24 mouse cellular contexts compared by ENCODE assay signal in genomic region chr5:62473412-62473811, GRCm38 (mm10).
DNase-seq lines count a peak whose midpoint lies in the region; ATAC-seq lines count a peak whose summit lies in the region.
"Had no signal": no experiment of that assay in that cellular context is flagged by ENCODE, and none has a peak within 500 bp of the region (broad histone marks: within the 10 kb centered on the region; RNA-seq: fewer than 3 reads in every experiment).

No protein-coding gene starts in this region.

- no peak overlapping the region for H3K4me2 ChIP-seq in kidney, embryonic 14.5 days (replicated peaks; ENCODE audit: low read depth, low read length)
- H3K4me2 ChIP-seq: embryonic facial prominence, embryonic 13.5 days; embryonic facial prominence, embryonic 15.5 days; forebrain, embryonic 12.5 days had no signal

- no peaks in the 10 kb centered on the region for H3K9me3 ChIP-seq in kidney, embryonic 14.5 days (ENCODE audit: control insufficient read depth, low read length)
- H3K9me3 ChIP-seq: embryonic facial prominence, embryonic 13.5 days; embryonic facial prominence, embryonic 15.5 days; forebrain, embryonic 10.5 days; forebrain, embryonic 12.5 days; G1E had no signal

- H3K36me3 ChIP-seq in kidney, embryonic 14.5 days (ENCODE audit: control insufficient read depth, insufficient read depth, low read length) = no peaks in the 10 kb centered on the region
- H3K36me3 ChIP-seq: embryonic facial prominence, embryonic 13.5 days; embryonic facial prominence, embryonic 15.5 days; forebrain, embryonic 10.5 days; forebrain, embryonic 12.5 days; G1E had no signal

- peak; percentile 1 for DNase-seq in brain, adult 2 months (ENCODE audit: low read depth, low spot score)
- DNase-seq in adrenal gland, postnatal 14 days = no peak
- DNase-seq: adrenal gland, adult 8-10 months; adrenal gland, postnatal 25 days; B cell, adult 2 months; cerebellum, adult 11-12 months; cerebellum, adult 2 months; cerebellum, adult 9-10 months; cerebellum, postnatal 14 days; cerebellum, postnatal 36 days; embryo, embryonic 11 days had no signal

- H3K4me3 ChIP-seq in kidney, embryonic 14.5 days (ENCODE audit: low read length) = no peak overlapping the region
- H3K4me3 ChIP-seq: embryonic facial prominence, embryonic 13.5 days; embryonic facial prominence, embryonic 15.5 days; erythroblast, embryonic 14.5 days; forebrain, embryonic 10.5 days; forebrain, embryonic 12.5 days had no signal

- peak; percentile 37 for ATAC-seq in CD4-positive, CD25-positive, alpha-beta regulatory T cell, adult 4 months
- ATAC-seq in megakaryocyte-erythroid progenitor cell, adult 5-6 weeks (replicated peaks; ENCODE audit: low FRiP score, low TSS enrichment, poor library complexity, severe bottlenecking) = no peak
- no peak for ATAC-seq in kidney, embryonic 14.5 days (ENCODE audit: low FRiP score, low TSS enrichment)
- ATAC-seq: activated CD4-positive, CD25-positive, alpha-beta regulatory T cell, adult 4 months; forebrain, embryonic 14.5 days; forebrain, embryonic 16.5 days; Patski had no signal

- H3K27ac ChIP-seq in kidney, embryonic 14.5 days (ENCODE audit: low read depth, low read length) = no peak overlapping the region
- H3K27ac ChIP-seq: embryonic facial prominence, embryonic 13.5 days; embryonic facial prominence, embryonic 15.5 days; forebrain, embryonic 10.5 days; forebrain, embryonic 12.5 days had no signal

- no peaks in the 10 kb centered on the region for H3K27me3 ChIP-seq in kidney, embryonic 14.5 days (ENCODE audit: control insufficient read depth, insufficient read depth, low read length)
- H3K27me3 ChIP-seq: embryonic facial prominence, embryonic 13.5 days; embryonic facial prominence, embryonic 15.5 days; forebrain, embryonic 12.5 days had no signal

- no peak overlapping the region for H3K9ac ChIP-seq in kidney, embryonic 14.5 days (ENCODE audit: low read depth, low read length)
- H3K9ac ChIP-seq: embryonic facial prominence, embryonic 13.5 days; embryonic facial prominence, embryonic 15.5 days; forebrain, embryonic 12.5 days had no signal

- WGBS in kidney, embryonic 14.5 days = 85% methylated on average over 3 of the region's 3 CpGs

- no peaks in the 10 kb centered on the region for H3K4me1 ChIP-seq in kidney, embryonic 14.5 days (ENCODE audit: control insufficient read depth, insufficient read depth, low read length)
- H3K4me1 ChIP-seq: embryonic facial prominence, embryonic 13.5 days; embryonic facial prominence, embryonic 15.5 days; forebrain, embryonic 10.5 days; forebrain, embryonic 12.5 days had no signal
